Mouse (Mus musculus) gonadal fat pad, adult 2 months (tissue): ENCODE data around the gene Sfxn5. TPM values are rescaled to one million over a fixed set of nuclear protein-coding genes. Genes with fewer than 3 reads are reported as not detected.
A peak's percentile ranks its signal among the peaks of the same experiment; 100 is the strongest.

Source experiments
- DNase-seq: peaks from one replicate; pipeline ENCODE4 v3.0.0-alpha.2; 2012; ENCODE audit warnings: low read depth
- polyA plus RNA-seq: library from polyadenylated mRNA; depleted of rRNA; stranded (reverse); fragments of >200 nt; gene quantifications from 2 replicates; pipeline ENCODE4 v1.2.3, GENCODE M21; 2012; rRNA removed

The Sfxn5 gene
- polyA plus RNA-seq = 8.8 and 18.6 TPM in 2 replicates

DNA sequence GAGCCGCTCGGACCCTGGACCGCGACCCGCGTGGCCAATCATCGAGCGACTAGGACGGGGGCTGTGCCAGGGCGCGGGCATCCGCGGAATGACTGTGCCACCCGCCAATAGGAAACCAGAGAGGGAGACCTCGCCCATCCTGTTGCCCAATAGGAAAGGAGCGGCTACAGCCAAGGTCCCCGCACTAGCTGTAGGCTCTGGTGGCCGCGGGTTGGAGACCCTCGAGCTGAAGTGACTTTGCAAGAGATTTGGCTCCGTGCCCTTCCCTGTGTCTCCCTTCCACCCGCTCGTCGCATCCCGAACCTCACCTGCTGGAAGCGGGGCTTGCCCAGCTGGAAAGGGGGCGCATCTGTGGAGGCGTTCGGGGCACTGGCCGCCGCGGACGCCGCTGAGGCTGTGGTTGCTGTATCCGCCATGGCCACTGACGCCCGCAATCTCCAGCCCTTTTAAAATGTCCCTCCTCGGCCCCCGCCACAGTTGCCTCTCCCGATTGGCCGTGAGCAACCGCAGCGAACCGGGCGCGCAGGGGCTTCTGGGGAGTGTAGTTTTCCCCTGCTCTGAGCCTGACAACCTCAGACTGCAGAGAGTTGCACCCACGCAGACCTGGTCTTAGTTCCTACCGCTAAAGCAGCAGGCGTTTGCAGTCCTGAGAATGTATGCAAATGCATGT, at the start of gene Sfxn5:
Gene Sfxn5 (minus strand): TSS at position 423 of the 670 bp plus-strand sequence.
- no peak for DNase-seq

DNA sequence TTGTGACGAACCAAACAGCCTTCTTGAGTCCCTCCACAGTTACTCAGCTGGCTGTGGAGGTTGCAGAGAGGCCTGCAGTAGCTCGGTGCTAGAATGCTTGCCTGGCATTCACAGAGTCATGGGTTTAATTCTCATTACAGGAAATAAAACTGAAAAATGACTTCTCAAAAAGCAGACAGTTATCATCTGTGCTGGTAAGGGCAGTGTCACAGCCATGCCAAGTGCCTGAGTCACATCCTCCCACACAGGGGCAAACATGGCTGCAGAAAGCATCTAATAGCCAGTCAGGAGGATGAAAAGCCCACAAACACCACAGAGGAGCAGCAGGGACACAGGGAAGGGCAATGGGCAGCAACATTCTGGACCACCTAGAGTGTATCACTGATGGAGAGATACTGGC, 49.6 kb upstream of the Sfxn5 start:
- no peak for DNase-seq

- DNase-seq = no peak
These were observed 48.4 kb upstream of the Sfxn5 start for GRCm38 (mm10) chr6:85381648-85382020.

GRCm38 (mm10) chr6:85380901-85381647, 47.9 kb upstream of the Sfxn5 start:
- DNase-seq = no peak

GRCm38 (mm10) chr6:85380201-85380900, 47.1 kb upstream of the Sfxn5 start:
- DNase-seq = peak; percentile 56

DNA sequence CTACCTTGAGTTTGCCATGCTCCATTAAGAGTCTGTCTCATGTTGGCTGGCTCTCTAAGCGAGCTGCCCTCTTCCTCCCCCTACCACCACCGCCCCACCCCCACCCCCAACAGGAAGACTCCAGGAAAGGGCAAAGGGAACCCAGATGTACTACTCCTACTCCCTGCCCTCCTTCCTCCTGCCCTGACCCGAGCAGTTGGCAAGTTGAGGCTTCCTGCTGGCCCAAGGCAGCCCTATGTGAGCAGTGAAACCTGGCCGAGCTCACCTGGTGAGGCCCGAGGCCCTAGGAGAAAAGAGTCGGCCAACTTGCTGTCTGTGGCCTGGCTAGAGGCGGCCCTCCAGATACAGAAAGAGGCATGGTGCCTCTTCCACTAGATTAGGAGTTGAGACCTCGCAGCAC, 45.4 kb upstream of the Sfxn5 start:
- no peak for DNase-seq

- no peak for DNase-seq
These were observed 44.7 kb upstream of the Sfxn5 start for GRCm38 (mm10) chr6:85377876-85378275.

GRCm38 (mm10) chr6:85377066-85377734, 44.0 kb upstream of the Sfxn5 start:
- no peak for DNase-seq

GRCm38 (mm10) chr6:85374734-85375114, 41.5 kb upstream of the Sfxn5 start:
- peak; percentile 75 for DNase-seq

DNA sequence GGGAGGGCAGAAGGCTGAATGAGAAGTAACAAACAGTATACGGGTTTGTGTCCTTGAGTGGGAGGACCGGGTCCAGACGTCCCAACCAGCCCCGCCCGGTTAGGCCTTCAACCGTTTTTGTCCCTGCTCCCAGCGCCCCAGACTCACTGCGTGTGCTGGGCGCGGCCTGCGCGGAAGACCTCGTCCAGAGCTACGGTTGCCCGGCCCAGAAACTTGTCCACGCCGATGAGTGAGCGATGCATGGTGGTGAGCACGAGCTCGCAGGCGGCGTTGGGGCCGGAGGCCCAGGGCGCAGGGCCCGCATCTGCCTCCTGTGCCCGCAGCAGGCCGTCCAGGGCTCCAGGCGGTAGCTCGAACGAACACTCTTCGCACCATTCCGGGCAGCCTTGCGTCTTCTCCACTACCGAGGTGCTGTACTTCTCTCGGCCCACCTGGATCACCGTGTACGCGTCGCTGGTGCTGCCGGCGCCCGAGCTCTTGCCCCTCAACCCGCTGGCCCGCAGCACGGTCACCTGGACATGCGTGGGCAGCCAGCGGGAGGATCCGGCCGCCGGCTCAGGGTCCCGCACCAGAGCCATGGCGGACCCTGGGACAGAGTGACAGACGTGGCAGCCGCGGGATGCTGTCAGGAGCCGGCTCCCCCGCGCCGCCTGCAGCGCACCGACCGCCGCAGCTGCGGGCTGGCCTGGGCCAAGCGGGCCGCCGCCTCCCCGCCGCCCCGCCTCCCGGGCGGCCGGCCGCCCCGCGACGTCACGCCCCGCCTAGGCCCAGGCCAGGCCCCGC, 40.9 kb upstream of the Sfxn5 start, which contains the start of gene Rab11fip5:
Gene Rab11fip5 (minus strand): TSS at position 684 of the 783 bp plus-strand sequence.
- no peak for DNase-seq

DNA sequence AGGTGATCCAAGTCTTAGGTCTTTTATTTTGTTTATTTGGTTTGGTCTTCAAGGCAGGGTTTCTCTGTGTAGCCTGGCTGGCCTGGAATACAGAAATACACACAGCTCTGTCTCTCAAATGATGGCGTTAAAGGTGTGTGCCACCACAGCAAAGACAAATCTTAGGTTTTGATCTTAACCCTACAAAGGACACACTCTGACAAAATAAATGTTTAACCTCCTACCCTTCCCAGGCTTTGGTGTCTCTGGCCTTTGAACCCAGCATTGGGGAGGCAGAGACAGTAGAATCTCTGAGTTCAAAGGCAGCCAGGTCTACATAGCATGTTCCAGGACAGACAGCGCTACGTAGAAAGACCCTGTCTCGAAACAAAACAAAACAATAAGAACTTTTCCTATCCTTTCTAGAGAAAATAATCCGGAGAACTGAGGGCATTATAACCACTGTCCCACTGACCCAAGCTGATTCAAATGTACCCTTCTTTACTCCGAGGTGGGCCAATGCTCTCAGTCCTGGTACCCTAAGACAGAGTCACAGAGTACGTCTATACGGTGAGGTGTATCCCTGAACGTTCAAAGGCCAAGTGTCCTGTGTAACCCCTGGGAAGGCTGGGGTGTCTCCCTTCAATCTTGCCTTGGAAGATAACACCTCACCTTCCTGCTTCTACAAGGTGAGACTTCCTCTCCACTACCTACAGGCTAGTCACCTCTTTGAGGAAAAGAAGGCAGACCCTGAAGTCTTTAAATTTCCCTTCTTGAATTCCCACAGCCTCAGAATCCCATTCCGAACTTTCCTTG, 40.0 kb upstream of the Sfxn5 start:
- DNase-seq = no peak

DNA sequence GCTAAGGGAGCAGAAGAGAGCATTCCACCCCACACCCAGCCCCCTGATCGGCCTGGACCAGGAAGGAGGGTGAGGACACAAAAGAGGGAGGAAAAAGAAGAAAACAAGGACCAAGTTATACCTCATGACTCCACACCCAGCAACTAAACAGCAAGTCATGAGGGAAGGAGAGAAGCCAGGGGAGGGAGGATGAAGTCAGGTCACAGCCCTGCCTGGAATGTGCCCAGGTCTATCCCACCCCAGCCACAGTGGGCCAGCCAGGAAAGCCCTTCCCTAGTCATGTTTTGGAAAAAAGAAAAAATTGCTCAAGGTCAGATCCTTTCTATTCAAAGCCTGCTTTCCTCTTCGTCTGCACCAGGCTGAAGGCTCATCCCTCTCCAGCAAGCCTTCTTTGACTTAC, 39.3 kb upstream of the Sfxn5 start:
- no peak for DNase-seq

DNA sequence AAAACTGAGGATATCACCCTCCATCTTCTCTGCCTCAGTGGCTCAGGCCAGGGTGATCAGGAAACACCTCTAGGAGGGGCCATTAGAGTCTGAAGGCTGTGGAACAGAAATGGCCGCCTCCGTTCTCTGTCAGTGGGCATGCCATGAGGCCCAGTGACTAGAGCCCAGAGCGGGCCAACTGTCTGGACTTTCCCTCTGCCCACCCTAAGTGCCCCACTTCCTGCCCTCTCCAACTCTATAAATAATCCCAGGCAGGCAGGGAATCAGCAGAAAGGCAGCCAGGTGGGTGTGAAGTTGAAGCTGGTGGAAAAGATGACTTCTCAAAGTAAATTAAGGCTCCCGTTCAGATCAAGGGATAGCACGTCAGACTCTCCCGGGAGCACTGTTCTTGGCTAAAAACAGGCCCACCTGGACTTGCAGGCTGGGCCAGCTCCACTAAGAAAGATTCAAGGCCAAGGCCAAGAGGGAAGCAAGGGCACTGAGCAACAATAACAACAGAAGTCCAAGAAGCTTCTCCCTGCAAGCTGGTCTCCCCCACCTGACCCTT, 38.7 kb upstream of the Sfxn5 start:
- DNase-seq = no peak

GRCm38 (mm10) chr6:85370666-85371430, 37.6 kb upstream of the Sfxn5 start:
- no peak for DNase-seq

DNA sequence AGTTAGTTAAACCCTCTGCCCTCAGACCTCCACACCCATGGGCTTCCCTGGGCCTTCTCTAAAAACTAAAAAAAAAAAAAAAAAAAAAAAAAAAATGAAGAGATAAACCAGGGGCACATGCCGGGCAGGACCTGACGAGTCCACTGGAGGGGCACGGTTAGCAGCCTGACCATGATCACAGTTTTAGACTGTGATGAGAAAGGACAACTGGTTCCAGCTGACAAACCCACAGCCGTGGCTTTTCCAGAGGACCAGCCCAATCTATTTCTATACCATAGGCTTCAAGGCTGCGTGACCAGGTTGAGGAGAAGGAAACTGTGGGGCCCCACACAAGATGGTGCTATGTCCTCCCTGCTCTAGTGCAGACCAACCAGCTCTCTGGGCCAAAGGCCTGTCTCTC, 36.8 kb upstream of the Sfxn5 start:
- no peak for DNase-seq

DNA sequence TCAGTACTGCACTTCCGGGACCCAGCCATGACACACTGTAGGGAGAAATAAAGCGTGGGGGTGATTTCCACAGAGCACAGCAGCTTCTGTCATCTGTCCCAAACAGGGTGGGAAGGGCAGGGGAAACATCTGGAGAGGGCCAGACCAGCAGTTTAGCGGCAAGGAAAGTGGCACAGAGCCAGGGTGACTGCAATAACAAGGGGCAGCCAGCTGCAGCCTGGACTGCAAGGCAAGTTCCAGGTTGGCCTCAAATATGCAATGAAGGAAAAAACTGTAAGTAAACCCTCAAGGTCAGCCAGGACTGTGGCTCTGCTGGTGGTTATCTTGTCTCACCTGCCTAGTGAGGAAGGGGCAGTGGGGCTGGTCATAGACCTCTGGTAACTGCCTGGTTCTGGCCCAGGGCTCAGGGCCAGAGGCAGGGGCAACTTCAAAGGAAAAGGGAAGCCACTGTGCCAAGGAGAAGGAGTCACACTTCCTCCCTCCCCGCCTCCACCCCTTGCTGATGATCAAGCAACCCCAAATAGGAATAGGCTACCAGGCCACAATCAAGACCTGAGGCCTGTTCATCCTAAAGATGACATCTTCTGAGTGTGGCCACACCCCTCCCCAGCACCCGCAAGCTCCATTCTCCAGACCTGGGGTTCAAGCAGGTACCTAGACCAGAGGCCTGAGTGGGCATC, 36.1 kb upstream of the Sfxn5 start:
- no peak for DNase-seq

DNA sequence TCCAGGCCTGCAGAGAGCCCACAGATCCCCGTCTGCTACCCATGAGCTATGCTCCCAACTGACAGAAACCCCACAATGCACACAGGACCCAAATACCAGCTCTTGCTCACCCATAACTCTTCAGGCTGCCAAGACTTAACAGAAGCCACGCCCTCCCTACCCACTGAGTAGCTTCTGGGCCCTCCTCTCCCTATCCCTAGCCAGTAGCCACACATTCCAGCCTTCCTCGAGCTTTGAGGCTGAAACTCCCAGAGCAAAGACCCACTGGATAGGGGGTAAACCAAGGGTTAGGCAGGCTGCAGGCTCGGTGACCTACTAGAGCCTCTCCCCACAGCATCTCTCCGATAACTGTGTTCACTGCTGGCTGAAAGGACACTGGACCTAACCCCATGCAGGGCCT, 35.5 kb upstream of the Sfxn5 start:
- DNase-seq = no peak

DNA sequence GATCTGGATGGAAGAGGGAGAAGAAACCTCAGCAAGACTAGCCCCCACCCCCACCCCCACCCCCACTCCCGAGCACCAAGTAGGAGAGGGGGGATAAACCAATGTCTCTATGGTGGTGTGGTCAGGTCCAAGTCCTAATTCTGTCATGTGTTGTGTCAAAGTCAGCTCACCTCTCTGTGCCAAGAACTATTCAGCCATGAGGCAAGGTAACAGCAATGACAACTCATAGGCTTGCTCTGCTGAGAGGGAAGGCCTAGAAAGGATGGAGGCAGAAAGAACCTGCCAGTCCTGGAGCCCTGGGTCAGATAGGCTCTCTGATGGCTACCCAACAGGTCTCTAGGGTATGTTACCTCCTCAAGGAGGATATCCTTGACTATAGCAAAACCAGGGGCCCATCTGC, 34.9 kb upstream of the Sfxn5 start:
- no peak for DNase-seq

DNA sequence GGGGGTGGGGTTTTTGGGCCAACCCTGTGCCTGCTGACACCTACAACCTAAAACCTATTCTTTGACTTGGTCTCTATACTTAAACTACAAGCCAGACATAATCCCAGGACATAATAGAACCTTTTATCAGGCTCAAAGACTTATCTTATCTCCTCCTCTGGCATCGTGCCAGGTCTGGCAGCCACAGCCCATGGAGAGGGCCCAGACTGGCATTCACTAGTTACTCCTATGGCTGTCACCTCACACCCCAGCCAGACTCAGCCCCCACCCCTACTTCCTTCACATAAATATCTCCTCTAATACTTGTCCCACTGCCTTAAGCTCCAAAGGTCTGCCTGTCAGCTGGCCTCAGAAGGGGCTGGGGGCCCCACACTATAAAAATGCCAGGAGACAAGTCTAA, 33.2 kb upstream of the Sfxn5 start:
- no peak for DNase-seq
